Mouse (Mus musculus): ENCODE results near the gene Pcbp3.

Gene Pcbp3

DNA sequence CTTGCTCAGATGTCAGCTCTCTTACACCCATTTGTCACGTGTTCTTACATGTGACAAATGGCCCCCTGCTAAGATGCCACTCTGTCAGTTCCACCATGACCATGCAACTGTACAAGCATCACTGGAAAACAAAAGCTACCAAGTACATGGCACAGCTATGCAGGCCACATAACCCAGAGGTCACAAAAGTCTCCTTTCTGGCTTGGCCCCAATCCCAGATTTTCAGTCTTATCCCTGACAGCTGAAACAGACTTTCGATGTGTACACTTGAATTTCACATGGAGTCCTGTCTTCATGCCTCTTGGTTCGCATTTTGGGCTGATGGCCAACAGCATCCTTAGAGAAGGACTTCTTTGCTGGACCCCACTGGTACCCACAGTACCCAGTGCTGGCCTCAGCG is 116.8 kb downstream of the Pcbp3 start:
- no peak for DNase-seq (ENCODE audit: low spot score)

DNA sequence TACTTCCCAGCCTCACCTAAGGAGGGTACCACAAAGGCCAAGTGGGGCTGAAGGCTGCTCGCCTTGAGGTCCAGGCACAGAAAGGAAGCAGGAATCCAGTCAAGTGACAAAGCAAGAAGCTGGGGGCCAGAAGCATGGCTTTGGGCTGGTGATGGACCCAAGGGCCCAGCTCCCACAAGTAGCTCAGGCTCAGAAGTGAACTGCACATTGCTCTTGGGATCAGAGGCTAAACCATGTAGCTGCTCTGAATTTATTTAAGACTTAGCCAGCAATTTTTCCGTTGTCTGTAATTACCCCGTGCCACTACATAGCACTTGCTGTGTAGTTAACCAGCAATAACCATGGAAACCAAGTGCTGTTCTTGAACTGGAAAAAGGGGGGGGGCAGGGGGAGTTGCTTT is 117.3 kb downstream of the Pcbp3 start:
- DNase-seq (ENCODE audit: low spot score), result no peak

DNA sequence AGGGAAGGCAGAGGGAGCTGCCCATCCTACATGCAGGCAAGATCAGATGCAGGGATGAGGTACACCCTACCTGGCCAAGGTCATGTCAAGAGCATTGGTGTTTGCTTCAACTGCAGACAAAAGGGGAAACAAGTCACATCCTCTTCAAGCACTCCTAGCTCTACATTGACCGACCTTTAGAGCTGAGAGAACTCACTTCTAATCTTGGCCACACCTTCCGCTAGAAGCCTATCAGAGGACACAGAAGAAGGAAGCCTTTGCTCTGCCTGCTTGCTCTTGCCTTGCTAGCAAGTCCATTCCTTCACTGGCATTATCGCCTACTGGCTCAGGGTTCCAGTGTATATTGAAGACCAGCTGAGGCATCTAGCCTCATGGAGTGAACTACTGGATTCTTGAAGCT is 119.6 kb downstream of the Pcbp3 start:
- DNase-seq (ENCODE audit: low spot score), result no peak

DNA sequence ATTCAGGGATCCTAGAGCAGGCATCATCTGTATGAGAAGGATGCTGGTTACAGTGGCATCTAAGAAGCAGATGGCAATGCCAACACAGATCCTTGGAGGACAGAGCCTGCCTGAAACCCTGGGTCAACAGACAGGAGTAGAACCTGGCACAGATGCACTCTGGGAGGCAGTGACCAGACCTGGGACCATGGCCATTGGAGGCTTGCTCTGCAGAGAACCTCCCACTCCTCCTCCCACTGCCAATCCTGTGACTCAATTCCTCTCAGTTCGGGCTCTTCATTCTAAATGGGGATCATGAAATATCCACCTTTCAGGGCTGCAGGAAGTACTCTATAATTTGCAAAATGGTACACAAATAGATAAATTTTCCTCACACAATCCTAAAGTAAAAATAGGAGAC is 120.5 kb downstream of the Pcbp3 start:
- DNase-seq (ENCODE audit: low spot score), result no peak

DNA sequence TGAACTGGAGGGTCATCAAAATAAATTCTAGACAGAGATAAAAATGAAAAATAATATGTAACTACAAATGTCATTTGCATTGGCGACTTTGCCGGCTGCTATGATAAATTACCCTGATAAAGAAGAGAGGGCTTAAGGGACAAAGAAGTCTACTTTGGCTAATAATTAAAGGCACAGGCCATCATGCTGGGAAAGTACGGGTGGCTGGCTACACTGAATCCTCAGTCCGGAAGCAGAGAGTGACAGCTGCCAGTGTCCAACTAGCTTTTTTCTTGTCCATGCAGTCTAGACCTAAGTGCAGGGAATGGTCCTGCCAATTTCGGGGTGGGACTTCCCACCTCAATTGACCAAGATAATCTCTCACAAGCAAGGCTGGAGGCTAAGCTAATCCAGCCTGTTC is 121.1 kb downstream of the Pcbp3 start:
- DNase-seq (ENCODE audit: low spot score), result no peak

DNA sequence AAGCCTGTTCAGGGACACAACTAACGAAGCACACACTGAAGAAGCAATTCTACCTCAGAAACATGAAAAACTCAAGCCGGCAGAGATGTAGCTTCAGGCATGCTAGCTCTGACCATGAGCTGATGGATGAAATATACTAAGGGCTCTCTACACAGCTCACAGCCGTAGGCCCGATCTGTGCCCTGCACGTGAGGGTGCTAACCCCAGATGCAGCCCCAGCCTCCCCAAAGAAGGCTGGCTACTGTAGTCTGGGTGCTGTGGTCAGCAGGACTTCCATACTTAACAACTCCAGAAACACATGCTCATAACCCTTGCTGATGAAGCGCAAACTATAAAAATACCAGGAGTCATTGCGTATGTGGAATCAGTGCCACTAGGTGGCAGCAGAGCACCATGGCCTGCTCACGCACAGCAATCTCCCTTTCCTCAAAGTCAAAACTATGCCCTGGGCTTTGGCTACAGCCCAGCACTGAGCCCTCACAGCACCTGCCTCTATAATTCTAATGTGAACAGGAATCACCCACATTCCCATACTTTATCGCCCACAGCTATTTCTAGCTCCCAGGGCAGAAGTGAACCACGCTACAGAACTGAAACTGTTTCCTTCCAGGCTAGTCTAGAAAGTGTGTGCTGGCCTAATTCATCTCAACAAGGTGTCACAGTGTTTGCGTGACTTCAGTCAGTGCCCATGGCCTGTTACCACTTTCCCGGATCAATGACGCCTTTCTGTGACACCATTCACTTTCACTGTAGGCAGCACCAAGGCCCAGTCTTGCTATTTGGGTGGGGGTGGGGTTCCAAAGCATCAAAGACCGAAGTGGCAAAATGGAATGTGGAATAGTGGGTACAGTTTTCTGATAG is 126.0 kb downstream of the Pcbp3 start:
- DNase-seq (ENCODE audit: low spot score), result peak; percentile 93

DNA sequence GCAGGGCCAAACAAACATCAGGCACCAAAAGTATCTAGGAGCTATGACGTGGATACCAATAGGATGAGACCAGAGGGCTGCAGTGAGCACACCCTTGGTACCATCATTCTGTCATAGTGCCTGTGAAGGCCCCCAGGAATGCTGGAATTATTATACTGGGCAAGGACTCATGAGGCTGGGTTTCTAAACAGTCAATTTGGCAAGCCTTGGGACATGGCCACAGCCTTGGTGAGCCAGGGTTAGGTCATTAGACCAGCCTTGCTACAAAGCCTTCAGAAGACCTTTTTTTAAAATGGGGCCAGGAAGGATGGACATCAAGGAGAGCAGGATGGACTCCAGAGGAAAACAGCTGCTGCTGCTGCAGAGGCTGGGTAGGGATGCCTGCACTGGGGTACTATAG is 128.8 kb downstream of the Pcbp3 start:
- no peak for DNase-seq (ENCODE audit: low spot score)

DNA sequence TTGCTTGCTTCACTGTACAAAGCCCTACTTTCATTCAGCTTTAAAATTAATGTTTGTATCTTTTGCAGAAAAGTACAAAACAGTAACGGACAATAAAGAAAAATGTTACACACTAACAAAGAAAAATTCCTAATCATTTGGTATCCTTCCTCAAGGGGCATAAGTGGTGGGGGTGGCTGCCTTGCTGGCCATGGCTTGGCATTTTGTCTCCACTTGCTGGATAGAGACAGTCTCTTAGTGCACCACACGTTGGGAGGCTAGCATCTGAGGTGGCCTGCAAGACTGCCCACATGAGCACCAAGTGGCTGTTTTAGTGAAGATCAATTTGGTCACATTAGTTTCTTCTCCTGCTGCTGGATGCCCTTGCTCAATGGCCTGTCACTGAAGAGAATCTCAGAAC is 129.8 kb downstream of the Pcbp3 start:
- no peak for DNase-seq (ENCODE audit: low spot score)

DNA sequence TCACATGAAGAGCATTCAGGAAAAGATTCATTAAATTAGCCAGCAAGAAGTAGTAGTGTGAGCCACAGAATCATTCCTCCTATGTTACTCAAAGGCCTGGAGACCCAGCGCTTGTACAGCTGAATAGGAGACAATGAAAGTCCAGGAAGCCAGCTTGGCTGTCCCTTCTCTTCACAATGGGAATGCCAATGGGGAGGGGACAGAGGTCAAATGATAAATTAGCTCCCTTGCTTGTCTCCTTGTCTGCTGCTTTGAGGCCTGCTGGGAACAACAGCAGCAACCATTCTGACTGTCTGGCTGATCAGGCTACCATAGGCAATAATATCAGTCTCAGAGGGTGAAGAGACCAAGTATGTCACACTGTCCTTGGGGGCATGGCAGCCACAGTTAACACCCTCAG is 130.5 kb downstream of the Pcbp3 start:
- peak; percentile 44 for DNase-seq (ENCODE audit: low spot score)

DNA sequence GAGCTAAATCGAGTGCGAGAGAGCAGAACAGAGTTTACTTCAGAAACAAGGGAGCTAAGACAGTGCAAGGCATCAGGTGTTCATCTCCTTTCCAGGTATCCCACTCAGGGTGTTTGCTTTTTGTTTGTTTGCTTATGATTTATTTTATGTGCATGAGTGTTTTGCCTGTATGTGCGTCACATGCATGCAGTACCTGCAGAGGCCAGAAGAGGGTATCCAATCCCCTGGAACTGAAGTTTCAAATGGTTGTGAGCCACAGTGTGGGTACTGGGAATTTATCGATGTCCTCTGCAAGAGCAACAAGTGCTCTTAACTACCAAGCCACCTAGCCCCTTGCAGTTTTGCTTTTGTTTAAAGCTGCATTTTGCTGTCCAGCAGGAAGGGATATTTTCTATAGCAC is 132.8 kb downstream of the Pcbp3 start:
- DNase-seq (ENCODE audit: low spot score), result no peak

DNA sequence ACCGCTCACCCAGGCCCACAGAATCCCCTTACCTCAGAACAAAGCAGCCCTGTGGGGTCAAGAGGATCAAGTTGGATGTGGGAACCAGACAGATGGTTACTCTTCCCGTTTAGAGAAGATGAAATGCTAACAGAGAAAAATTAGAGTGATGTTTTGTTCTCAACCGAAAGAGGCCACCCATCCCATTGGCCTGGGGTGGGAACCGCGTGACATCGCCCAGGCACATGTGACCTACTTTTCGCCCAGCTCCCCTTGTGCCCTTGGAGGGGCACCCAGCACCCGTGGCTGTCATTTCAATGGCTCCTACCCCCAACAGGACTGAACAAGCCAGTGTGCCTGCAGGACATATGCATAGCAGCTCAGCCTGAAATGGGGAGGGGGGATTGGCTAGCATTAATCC is 139.0 kb downstream of the Pcbp3 start:
- peak; percentile 53 for DNase-seq (ENCODE audit: low spot score)

DNA sequence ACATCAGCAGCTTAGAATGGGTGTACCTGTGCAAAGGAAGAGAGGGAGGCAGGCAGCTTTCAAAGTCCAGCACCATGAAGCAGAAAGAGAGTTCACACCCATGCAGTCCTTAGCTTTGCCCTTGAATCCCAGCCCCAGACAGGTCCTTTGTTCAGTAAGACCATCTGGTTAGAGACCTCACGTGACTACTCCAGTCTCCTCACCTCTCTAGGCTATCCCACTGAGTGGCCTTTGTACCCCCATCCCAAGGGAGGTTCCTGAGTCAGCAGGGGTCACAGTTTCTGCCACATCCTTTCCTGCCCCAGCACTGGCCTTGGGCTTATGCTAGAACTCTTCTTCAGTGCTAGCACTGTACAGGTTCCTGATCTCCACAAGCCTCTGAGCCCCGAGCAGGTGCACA is 142.4 kb downstream of the Pcbp3 start:
- no peak for DNase-seq (ENCODE audit: low spot score)

DNA sequence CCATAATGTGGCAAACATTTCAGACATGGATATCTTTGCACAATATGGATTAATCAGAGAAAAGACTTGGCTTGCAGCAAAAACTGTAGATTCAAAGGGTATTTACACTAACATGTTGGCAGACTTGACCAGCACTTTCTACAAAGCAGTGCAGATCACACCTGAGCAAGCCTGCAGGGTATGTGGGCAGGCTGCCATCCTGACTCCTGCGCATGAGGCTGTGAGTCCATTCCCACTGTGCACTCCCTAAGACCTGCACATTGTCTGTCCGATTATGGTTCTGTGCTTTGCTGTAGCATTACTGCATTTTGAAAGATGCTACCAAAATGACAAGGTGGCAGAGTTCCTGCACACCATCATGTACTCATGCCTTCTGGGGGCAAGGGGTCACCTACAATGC is 143.3 kb downstream of the Pcbp3 start:
- DNase-seq (ENCODE audit: low spot score), result no peak

DNA sequence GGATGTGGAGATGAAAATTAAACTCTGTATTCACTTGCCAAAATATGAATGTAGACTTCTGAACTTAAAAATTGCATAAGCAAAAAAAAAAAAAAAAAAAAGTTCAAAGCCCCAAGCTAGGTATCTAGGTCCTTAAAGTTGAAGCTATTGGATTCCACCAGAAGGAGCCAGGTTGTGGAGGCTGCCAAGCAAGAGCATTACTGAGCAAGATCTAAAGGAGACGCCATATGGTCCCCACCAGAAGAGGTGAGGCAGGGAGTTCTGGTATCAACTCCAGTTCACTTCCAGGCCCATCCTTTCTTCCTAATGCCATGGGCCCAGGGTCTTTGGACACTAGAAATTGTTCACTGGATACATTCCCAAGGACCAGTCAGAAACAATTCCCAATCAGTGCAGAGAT is 144.8 kb downstream of the Pcbp3 start:
- no peak for DNase-seq (ENCODE audit: low spot score)

DNA sequence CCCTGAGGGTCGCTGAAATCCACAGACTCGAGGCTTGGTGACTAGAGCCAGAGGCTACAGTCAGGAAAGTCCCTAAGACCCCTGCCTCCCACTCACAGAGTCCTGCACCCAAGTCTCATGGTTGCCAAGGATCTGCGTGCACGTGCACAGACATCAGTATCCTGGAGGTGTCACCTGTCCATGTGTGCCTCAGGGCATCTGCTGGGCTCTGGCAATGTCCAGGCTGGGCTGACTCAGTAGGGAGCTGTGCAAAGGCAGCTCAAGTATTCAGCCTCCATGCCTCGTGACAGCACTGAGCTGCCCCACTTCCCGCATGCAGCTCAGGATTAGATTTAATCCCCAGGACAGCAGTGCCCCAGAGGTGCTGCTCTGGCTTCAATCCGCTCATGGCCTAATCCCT is 145.3 kb downstream of the Pcbp3 start:
- peak; percentile 59 for DNase-seq (ENCODE audit: low spot score)

DNA sequence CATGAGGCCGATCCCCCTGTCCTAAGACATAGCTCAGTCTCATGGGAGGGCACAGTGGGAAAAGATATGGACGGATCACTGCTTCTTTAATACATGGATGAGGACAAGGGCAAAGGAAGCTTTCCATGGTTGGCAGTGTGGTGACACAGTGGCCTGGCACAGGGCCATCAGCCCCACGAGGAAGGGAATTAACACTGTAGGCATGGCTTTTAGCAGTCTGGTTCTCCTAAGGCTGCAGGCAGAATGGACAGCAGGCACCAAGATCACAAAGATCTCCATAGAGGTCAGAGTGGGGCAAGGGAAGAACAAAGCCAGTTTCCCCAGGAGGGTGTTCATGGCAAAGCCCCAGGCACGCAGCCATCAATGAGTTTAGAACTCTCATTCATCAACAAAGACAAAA is 146.2 kb downstream of the Pcbp3 start:
- peak; percentile 66 for DNase-seq (ENCODE audit: low spot score)

DNA sequence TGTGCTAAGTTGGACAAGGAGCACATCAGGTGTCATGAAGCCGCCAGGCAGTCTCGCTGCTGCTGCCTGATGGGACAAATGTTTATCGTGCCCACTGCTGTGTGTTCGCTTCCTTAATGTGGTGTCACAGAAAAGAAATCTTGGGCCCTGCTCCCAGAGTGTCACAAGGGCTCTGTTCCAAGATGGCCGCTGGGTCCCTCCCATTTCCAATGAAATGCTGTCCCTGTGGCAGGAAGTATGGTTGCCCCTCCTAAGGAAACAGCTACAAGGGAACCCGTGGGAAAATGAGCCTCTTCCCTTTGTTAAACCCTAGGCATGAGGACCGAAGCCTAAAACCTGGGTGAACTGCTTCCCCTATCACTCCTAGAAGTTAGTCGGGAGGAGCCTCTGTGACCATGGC is 146.9 kb downstream of the Pcbp3 start:
- DNase-seq (ENCODE audit: low spot score), result no peak

DNA sequence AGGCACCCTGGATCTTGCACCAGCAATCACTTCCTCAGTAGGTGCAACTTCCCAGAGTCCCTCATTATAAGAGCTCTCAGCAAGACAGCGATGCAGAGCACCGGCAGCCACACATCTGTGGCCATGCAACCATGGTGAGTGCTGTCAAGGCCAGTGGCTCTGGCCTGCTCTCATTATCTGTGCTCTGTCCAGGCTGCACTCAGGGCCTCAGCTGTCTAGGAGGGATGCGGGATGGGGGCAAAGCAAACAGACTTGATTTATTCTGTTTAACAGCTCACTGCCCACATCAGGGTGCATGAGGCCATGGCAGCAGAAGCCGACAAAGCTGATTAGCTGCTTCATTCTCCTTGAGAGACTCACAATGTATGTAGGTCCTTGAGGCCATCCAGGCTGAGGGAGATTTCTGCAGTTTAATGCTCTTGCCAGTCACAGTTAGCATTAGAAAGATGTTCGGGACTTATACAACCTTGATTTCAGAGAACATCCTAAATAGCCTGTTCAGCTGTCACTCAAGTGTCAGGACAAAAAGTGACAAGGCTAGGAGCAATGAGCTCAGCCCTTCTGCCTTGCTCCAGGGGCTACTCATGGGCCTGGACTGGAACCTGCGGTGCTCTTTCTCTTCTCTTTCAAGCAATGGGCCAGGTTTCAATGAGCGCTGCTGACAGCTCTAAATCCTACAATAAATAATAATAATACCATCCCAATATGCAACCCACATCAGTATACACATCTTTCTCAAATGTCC is 151.6 kb downstream of the Pcbp3 start:
- peak; percentile 85 for DNase-seq (ENCODE audit: low spot score)

DNA sequence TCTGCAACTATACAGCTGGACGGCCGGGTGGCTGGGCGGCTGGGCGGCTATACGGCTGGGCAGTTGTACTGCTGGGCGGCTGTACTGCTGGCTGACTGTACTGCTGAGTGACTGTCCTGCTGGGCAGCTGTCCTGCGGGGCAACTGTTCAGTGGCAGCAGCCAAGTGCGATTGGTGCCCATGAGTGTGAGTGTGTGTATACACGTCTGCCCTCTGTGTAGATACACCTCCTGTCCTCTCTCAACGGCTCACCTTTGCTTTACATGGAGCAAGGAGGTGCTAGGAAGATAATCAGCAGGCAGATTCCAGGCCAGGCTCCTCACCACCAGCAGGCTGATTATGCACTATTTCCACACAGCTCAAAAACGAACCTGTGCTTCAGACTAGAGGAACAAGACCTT is 152.2 kb downstream of the Pcbp3 start:
- peak; percentile 48 for DNase-seq (ENCODE audit: low spot score)

DNA sequence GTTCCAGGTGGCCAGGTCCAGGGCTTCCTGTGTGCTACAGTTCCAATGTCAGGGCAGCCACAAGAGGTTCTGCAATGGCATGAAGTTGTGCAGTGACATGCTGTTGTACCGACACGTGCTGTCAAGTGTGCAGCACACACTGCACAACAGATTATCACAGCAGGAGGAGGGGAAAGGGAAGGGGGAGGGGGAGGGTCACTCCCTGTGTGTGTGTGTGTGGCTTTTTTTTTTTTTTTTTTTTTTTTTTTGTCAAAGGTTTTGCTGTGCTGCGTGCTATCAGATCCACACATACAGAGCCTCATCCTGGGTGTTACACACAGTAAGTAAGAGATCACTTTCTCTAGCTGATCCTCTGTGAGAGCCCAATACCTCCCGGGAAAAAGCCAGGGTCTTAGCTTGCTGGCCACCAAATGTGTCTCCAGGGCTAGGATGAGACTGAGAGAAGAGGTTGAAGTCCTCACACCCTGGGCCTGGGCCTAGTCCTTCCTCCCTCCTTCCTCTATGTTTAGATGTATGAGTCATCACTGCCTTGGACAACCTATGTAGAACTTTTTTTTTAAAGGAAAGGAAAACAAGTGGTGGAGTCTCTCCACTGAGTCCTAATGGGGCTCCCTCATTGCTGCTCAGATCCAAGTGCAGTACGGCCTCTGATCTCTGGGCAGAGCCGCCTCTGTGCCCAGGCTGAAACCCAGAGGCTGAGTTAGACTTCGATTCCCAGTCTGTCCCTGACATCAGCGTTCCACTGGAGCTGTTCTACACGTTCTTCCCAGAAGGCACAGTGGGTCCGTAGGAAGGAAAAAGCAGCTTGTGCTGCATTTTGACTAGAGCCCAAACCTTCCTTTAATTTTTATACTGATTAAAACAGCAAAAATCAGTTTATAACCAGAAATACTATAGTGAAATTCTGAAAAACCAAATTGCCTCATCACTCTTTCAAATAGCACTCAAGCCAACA is 153.0 kb downstream of the Pcbp3 start:
- DNase-seq (ENCODE audit: low spot score), result peak; percentile 52

DNA sequence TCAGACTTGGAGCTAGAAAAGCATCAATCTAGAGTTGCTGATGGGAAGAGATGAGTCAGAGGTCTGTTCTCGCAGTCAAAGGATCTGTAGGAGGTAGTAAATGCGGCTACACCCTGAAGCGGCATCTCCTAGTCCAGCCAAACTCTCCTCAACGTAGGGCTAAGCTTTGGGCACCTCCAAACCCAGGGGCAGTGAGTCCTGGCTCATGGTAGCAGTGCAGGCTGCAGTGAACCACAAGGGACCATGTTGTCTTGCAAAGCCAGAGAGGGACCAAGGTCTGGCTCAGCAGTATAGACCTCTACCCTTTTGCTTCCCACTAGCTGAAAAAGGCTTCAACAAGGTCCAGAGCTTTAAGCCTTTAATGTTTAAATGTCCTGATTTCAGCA is 159.2 kb downstream of the Pcbp3 start:
- no peak for DNase-seq (ENCODE audit: low spot score)

DNA sequence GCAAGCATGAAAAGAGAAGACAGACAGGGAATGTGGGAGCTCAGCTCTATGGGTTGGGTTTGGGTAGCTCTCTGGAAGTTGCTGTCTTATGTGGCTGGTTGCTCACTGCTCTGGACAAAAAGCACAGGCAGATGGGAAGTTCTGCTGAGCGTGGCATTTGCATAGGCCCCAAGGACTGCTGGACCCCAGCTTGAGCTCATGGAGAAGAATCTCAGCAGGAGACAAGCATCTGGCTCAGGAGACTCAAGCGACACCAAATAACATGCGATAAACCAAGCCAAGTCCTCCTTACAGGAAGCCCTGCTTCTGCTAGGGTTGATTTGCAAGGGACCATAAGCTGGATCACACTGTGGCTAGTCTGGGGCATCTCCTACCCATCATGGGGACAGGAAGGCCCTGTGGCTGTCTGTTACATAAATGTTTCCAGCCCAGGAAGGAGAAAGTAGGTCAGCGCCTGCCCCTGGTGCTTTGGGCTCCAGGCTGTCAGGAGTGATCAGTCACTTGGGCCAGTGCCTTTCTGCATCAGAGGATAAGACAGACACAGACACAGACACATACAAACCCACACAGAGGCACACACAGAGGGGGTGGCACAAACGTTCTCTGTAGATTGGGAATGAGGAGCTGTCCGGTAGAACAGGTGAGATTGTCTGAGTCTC is 159.7 kb downstream of the Pcbp3 start:
- peak; percentile 91 for DNase-seq (ENCODE audit: low spot score)
